Mouse (Mus musculus): ENCODE data around the gene Gm10642.

GRCm38 (mm10) chr9:70636748-70637147, 19.3 kb upstream of the Gm10642 start:
- TF ChIP-seq CTCF (IDR thresholded peaks at IDR 0.05; ENCODE audit: extremely low read depth, insufficient read depth, low read length) (no peak), POLR2A (IDR thresholded peaks at IDR 0.05; ENCODE audit: extremely low read depth, insufficient read depth, low read length) (no peak)

Measured in cortical plate, adult 2 months (tissue).